Comparison of ENCODE assay signal across 25 mouse cellular contexts in genomic region chr1:172305153-172305552, GRCm38 (mm10). TPM values are rescaled to one million over a fixed set of nuclear protein-coding genes. Genes with fewer than 3 reads are reported as not detected.
DNase-seq lines count a peak whose midpoint lies in the region; TF ChIP-seq lines count a peak whose summit lies in the region.
"Had no signal": no experiment of that assay in that cellular context is flagged by ENCODE, and none has a peak within 500 bp of the region (broad histone marks: within the 10 kb centered on the region; RNA-seq: fewer than 3 reads in every experiment).

No protein-coding gene starts in this region.

- no peak overlapping the region for H3K4me3 ChIP-seq in layer of hippocampus, adult 2 months
- H3K4me3 ChIP-seq in MEL (ENCODE audit: control insufficient read depth in 1 of 2, insufficient read depth in 1 of 2, low read depth in 2 of 2, low read length in 2 of 2), result no peak overlapping the region
- H3K4me3 ChIP-seq: embryonic facial prominence, embryonic 13.5 days; embryonic facial prominence, embryonic 15.5 days; erythroblast, embryonic 14.5 days; forebrain, embryonic 10.5 days; forebrain, embryonic 12.5 days had no signal

- H3K9ac ChIP-seq in MEL (ENCODE audit: control insufficient read depth, low read depth, low read length, poor library complexity, severe bottlenecking), result peak overlapping the region; percentile 32
- H3K9ac ChIP-seq: embryonic facial prominence, embryonic 13.5 days; embryonic facial prominence, embryonic 15.5 days; forebrain, embryonic 12.5 days had no signal

- H3K36me3 ChIP-seq in MEL (ENCODE audit: control insufficient read depth in 1 of 2, insufficient read depth in 2 of 2, low read length in 2 of 2), result peaks cover 0 to 35% of the 10 kb centered on the region in 2 experiments; a peak in 2 of 4 replicates
- H3K36me3 ChIP-seq: embryonic facial prominence, embryonic 13.5 days; embryonic facial prominence, embryonic 15.5 days; forebrain, embryonic 10.5 days; forebrain, embryonic 12.5 days; G1E had no signal

- H3K27ac ChIP-seq in layer of hippocampus, adult 2 months, result peak overlapping the region; percentile 53; the same call in 1 of the 2 replicates
- peak overlapping the region; percentile 75 for H3K27ac ChIP-seq in MEL (ENCODE audit: control insufficient read depth, low read depth, low read length)
- H3K27ac ChIP-seq: embryonic facial prominence, embryonic 13.5 days; embryonic facial prominence, embryonic 15.5 days; forebrain, embryonic 10.5 days; forebrain, embryonic 12.5 days had no signal

- TF ChIP-seq POLR2A in MEL (IDR thresholded peaks at IDR 0.05; ENCODE audit: control insufficient read depth in 1 of 2, insufficient read depth in 1 of 2, low read depth in 1 of 2, low read length in 2 of 2, poor library complexity in 1 of 2), result no peak

- H3K79me2 ChIP-seq in MEL (ENCODE audit: control insufficient read depth, insufficient read depth, low read length, poor library complexity), result peaks cover 2% of the 10 kb centered on the region; the same call in 1 of the 2 replicates

- TF ChIP-seq CTCF in layer of hippocampus, adult 2 months (conservative IDR thresholded peaks at IDR 0.05), result no peak
- no peak for TF ChIP-seq CTCF in MEL (IDR thresholded peaks at IDR 0.05 in 2 of 3, conservative IDR thresholded peaks at IDR 0.05 in 1 of 3; ENCODE audit: control insufficient read depth in 1 of 3, insufficient read depth in 1 of 3, low read depth in 2 of 3, low read length in 3 of 3, poor library complexity in 1 of 3, severe bottlenecking in 1 of 3)

- H3K27me3 ChIP-seq in MEL (ENCODE audit: control insufficient read depth in 1 of 2, insufficient read depth in 2 of 2, low read length in 2 of 2), result no peaks in the 10 kb centered on the region
- H3K27me3 ChIP-seq: embryonic facial prominence, embryonic 13.5 days; embryonic facial prominence, embryonic 15.5 days; forebrain, embryonic 12.5 days had no signal

- H3K4me1 ChIP-seq in MEL (ENCODE audit: control insufficient read depth in 1 of 2, insufficient read depth in 2 of 2, low read length in 2 of 2), result peaks cover 9 to 45% of the 10 kb centered on the region in 2 experiments

- TF ChIP-seq RAD21 in MEL (IDR thresholded peaks at IDR 0.05; ENCODE audit: low read depth, low read length), result no peak

- no peak for TF ChIP-seq EP300 in MEL (IDR thresholded peaks at IDR 0.05; ENCODE audit: low read depth in 1 of 2, low read length in 2 of 2)

- no peaks in the 10 kb centered on the region for H3K9me3 ChIP-seq in MEL (replicated peaks; ENCODE audit: insufficient read depth, low read length)
- H3K9me3 ChIP-seq: embryonic facial prominence, embryonic 13.5 days; embryonic facial prominence, embryonic 15.5 days; forebrain, embryonic 10.5 days; forebrain, embryonic 12.5 days; G1E had no signal

- DNase-seq in layer of hippocampus, adult 2 months (ENCODE audit: low spot score in 2 of 2), result no peak
- no peak for DNase-seq in layer of hippocampus, adult 9-10 months (ENCODE audit: low spot score)
- peak; percentile 46 for DNase-seq in 416B (ENCODE audit: low read depth)
- peak; percentile 56 for DNase-seq in MEL (ENCODE audit: low read depth, low spot score)
- DNase-seq in spleen, postnatal 4 days (ENCODE audit: low spot score in 2 of 2), result no peak
- DNase-seq: adrenal gland, postnatal 10 days; adrenal gland, postnatal 25 days; cerebellum, adult 11 months; cerebellum, adult 18-20 months; cerebellum, adult 8-10 months; cerebellum, adult 9-11 months; cerebellum, postnatal 14 days; cerebellum, postnatal 36 days; embryo, embryonic 11 days had no signal

TF ChIP-seq in MEL, 35 proteins besides CTCF, POLR2A, EP300 and RAD21:
- TF ChIP-seq SIN3A (IDR thresholded peaks at IDR 0.05; ENCODE audit: low read length) (no peak), ZNF384 (IDR thresholded peaks at IDR 0.05; ENCODE audit: low read depth, low read length) (peak; percentile 92)

RNA-seq across cellular contexts. Expression of gene Atp1a2, which starts 7.3 kb away (rescaled TPM):
- 100 to 1,000 TPM; 585 to 600 TPM for total RNA-seq in layer of hippocampus, adult 2 months (2021)
- 0.10 TPM in 1 of 2 replicates, not detected in the other for total RNA-seq in MEL (2012; rRNA removed)
- polyA plus RNA-seq in MEL (2012; ENCODE audit: insufficient read depth in 1 of 2, insufficient read length in 2 of 2, low read depth in 1 of 2, low replicate concordance in 2 of 2, missing spikeins in 1 of 2), result under 1 TPM in 1 of 2 experiments, not detected in 1; 0.04 TPM
- total RNA-seq: common myeloid progenitor, adult 5-6 weeks had no signal
- polyA plus RNA-seq: erythroblast, embryonic 14.5 days; G1E had no signal

RNA-seq across cellular contexts. Expression of gene Kcnj9, which starts 24.0 kb away (rescaled TPM):
- total RNA-seq in layer of hippocampus, adult 2 months (2021), result 10 to 100 TPM; 67.2 to 69.2 TPM
- not detected in 2 replicates for total RNA-seq in MEL (2012; rRNA removed)
- polyA plus RNA-seq in MEL (2012; ENCODE audit: insufficient read depth in 1 of 2, insufficient read length in 2 of 2, low read depth in 1 of 2, low replicate concordance in 2 of 2, missing spikeins in 1 of 2), result under 1 TPM in 1 of 2 experiments, not detected in 1; 0.08 TPM
- total RNA-seq: common myeloid progenitor, adult 5-6 weeks; G1E had no signal
- polyA plus RNA-seq: CD4-positive, CD25-positive, alpha-beta regulatory T cell, adult 4 months; embryonic facial prominence, embryonic 13.5 days; G1E had no signal

RNA-seq across cellular contexts. Expression of gene Kcnj10, which starts 35.9 kb away (rescaled TPM):
- 10 to 100 TPM; 83.2 to 91.6 TPM for total RNA-seq in layer of hippocampus, adult 2 months (2021)
- 0.03 and 0.04 TPM in 2 replicates for total RNA-seq in MEL (2012; rRNA removed)
- under 1 TPM in 1 of 2 experiments, not detected in 1; 0.72 TPM for polyA plus RNA-seq in MEL (2012; ENCODE audit: insufficient read depth in 1 of 2, insufficient read length in 2 of 2, low read depth in 1 of 2, low replicate concordance in 2 of 2, missing spikeins in 1 of 2)
- polyA plus RNA-seq: CD4-positive, CD25-positive, alpha-beta regulatory T cell, adult 4 months; erythroblast, embryonic 14.5 days; G1E had no signal

RNA-seq across cellular contexts. Expression of gene Igsf8, which starts 43.7 kb away (rescaled TPM):
- 100 to 1,000 TPM; 255 to 257 TPM for total RNA-seq in layer of hippocampus, adult 2 months (2021)
- total RNA-seq in MEL (2012; rRNA removed), result 65.2 and 88.0 TPM in 2 replicates
- 10 to 100 TPM in 1 of 2 experiments, not detected in 1; 97.2 TPM for polyA plus RNA-seq in MEL (2012; ENCODE audit: insufficient read depth in 1 of 2, insufficient read length in 2 of 2, low read depth in 1 of 2, low replicate concordance in 2 of 2, missing spikeins in 1 of 2)

RNA-seq across cellular contexts. Expression of gene Atp1a4, which starts 46.9 kb away (rescaled TPM):
- not detected for total RNA-seq in layer of hippocampus, adult 2 months (2021)
- not detected in 2 replicates for total RNA-seq in MEL (2012; rRNA removed)
- polyA plus RNA-seq in MEL (2012; ENCODE audit: insufficient read depth in 1 of 2, insufficient read length in 2 of 2, low read depth in 1 of 2, low replicate concordance in 2 of 2, missing spikeins in 1 of 2), result not detected
- total RNA-seq: CH12.LX; common myeloid progenitor, adult 5-6 weeks had no signal
- polyA plus RNA-seq: CD4-positive, CD25-positive, alpha-beta regulatory T cell, adult 4 months; embryonic facial prominence, embryonic 11.5 days; embryonic facial prominence, embryonic 13.5 days; embryonic facial prominence, embryonic 15.5 days; erythroblast, embryonic 14.5 days; forebrain, embryonic 10.5 days; forebrain, embryonic 16.5 days; G1E had no signal

Comparison
In these comparisons a context has a peak if more than half of its experiments do, and no peak if none do; other contexts are left out.
1. DNase-seq: peak in 416B (single experiment) and MEL (single experiment); none in layer of hippocampus, adult 2 months (0 of 2), layer of hippocampus, adult 9-10 months (single experiment) and spleen, postnatal 4 days (0 of 2).
2. RNA of gene Atp1a2, which starts 7.3 kb away (total RNA-seq): 585 to 600 TPM in layer of hippocampus, adult 2 months; 0.10 TPM in MEL; every median in the first group is over 100 times any median in the second.
3. RNA of gene Kcnj9, which starts 24.0 kb away (total RNA-seq): 67.2 to 69.2 TPM in layer of hippocampus, adult 2 months; not detected in MEL; every median in the first group is over 10 times any median in the second.
4. RNA of gene Kcnj10, which starts 35.9 kb away (total RNA-seq): 83.2 to 91.6 TPM in layer of hippocampus, adult 2 months; 0.03 to 0.04 TPM in MEL; every median in the first group is over 10 times any median in the second.